7 mouse cellular contexts compared by ENCODE assay signal in genomic region chr8:95142985-95143804, GRCm38 (mm10). TPM values are rescaled to one million over a fixed set of nuclear protein-coding genes. Genes with fewer than 3 reads are reported as not detected.
DNase-seq lines count a peak whose midpoint lies in the region; ATAC-seq and TF ChIP-seq lines count a peak whose summit lies in the region.

No protein-coding gene starts in this region.

- in situ Hi-C loops in ES-E14 (cut with MboI; ENCODE audit: low sequenced_read_pairs in 2 of 2, unreplicated experiment in 2 of 2): no loop called here

- H3K4me3 ChIP-seq in ES-E14 (ENCODE audit: insufficient read depth in 1 of 2, low read depth in 1 of 2, low read length in 2 of 2, poor library complexity in 1 of 2, severe bottlenecking in 1 of 2): peak overlapping the region; percentile 76 to 80
- peak overlapping the region; percentile 74 for H3K4me3 ChIP-seq in forebrain, embryonic 15.5 days
- H3K4me3 ChIP-seq in kidney, adult 2 months (ENCODE audit: insufficient read depth, low read depth, low read length): peak overlapping the region; percentile 91; the same call in 1 of the 2 replicates
- peak overlapping the region; percentile 75 for H3K4me3 ChIP-seq in limb, embryonic 12.5 days (replicated peaks)
- H3K4me3 ChIP-seq in neural tube, embryonic 11.5 days (ENCODE audit: low read depth, low read length): peak overlapping the region; percentile 68; the same call in 1 of the 2 replicates

- no peak for TF ChIP-seq POLR2A in kidney, adult 2 months (IDR thresholded peaks at IDR 0.05; ENCODE audit: low read depth, low read length)

- TF ChIP-seq CTCF in kidney, adult 2 months (conservative IDR thresholded peaks at IDR 0.05; ENCODE audit: insufficient read depth, insufficient read length, low read depth, low read length): no peak

- ATAC-seq in forebrain, embryonic 15.5 days (replicated peaks): peak; percentile 24
- 0 out of 2 replicates have a peak, but pooled peaks have one; percentile 3 for ATAC-seq in limb, embryonic 12.5 days (ENCODE audit: insufficient number of reproducible peaks, insufficient read depth, low FRiP score, low TSS enrichment, low read depth)
- ATAC-seq in neural tube, embryonic 11.5 days (ENCODE audit: insufficient read depth, low FRiP score, low TSS enrichment): peak; percentile 26; the same call in 1 of the 2 replicates

- H3K27ac ChIP-seq in ES-E14 (ENCODE audit: insufficient read depth, low read depth, low read length, poor library complexity, severe bottlenecking): peak overlapping the region; percentile 38; the same call in 1 of the 2 replicates
- H3K27ac ChIP-seq in forebrain, embryonic 15.5 days (replicated peaks): peak overlapping the region; percentile 70
- H3K27ac ChIP-seq in kidney, adult 2 months (ENCODE audit: insufficient read depth, low read depth, low read length): peak overlapping the region; percentile 54
- H3K27ac ChIP-seq in limb, embryonic 12.5 days: peak overlapping the region; percentile 72
- 0 out of 2 replicates have a peak overlapping the region, but pooled peaks have one; percentile 8 for H3K27ac ChIP-seq in neural tube, embryonic 11.5 days (ENCODE audit: low read depth, low read length)

- no peaks in the 10 kb centered on the region for H3K36me3 ChIP-seq in ES-E14 (ENCODE audit: control insufficient read depth, insufficient read depth, low read length, poor library complexity, severe bottlenecking)
- no peaks in the 10 kb centered on the region for H3K36me3 ChIP-seq in forebrain, embryonic 15.5 days
- H3K36me3 ChIP-seq in kidney, adult 2 months (ENCODE audit: control insufficient read depth, insufficient read depth, low read length): no peaks in the 10 kb centered on the region
- no peaks in the 10 kb centered on the region for H3K36me3 ChIP-seq in limb, embryonic 12.5 days
- no peaks in the 10 kb centered on the region for H3K36me3 ChIP-seq in neural tube, embryonic 11.5 days (ENCODE audit: control insufficient read depth, insufficient read depth, low read length)

- WGBS in forebrain, embryonic 15.5 days: 10% methylated on average over 17 of the region's 17 CpGs
- WGBS in kidney, adult 2 months: 19% methylated on average over 17 of the region's 17 CpGs
- WGBS in limb, embryonic 12.5 days: 13% methylated on average over 17 of the region's 17 CpGs
- 15% methylated on average over 17 of the region's 17 CpGs for WGBS in neural tube, embryonic 11.5 days

- DNase-seq in ES-E14 (ENCODE audit: low read depth, low spot score) (peak; percentile 42), ZHBTc4 (ENCODE audit: low read depth, low spot score) (peak; percentile 89)
- DNase-seq in kidney, adult 2 months: peak; percentile 79
- DNase-seq in neural tube, embryonic 11.5 days (ENCODE audit: low spot score): no peak
- no peak for DNase-seq in B cell, adult 2 months

- peak overlapping the region; percentile 83 for H3K4me2 ChIP-seq in forebrain, embryonic 15.5 days (replicated peaks)
- H3K4me2 ChIP-seq in limb, embryonic 12.5 days: peak overlapping the region; percentile 96
- H3K4me2 ChIP-seq in neural tube, embryonic 11.5 days (ENCODE audit: low read depth): peak overlapping the region; percentile 97

- peaks cover 20 to 47% of the 10 kb centered on the region in 2 experiments for H3K4me1 ChIP-seq in ES-E14 (ENCODE audit: control insufficient read depth in 2 of 2, insufficient read depth in 2 of 2, low read length in 2 of 2, poor library complexity in 1 of 2)
- H3K4me1 ChIP-seq in forebrain, embryonic 15.5 days: peaks cover 33% of the 10 kb centered on the region
- peaks cover 46% of the 10 kb centered on the region for H3K4me1 ChIP-seq in kidney, adult 2 months (ENCODE audit: control insufficient read depth, insufficient read depth, low read length)
- H3K4me1 ChIP-seq in limb, embryonic 12.5 days (replicated peaks): peaks cover 36% of the 10 kb centered on the region
- H3K4me1 ChIP-seq in neural tube, embryonic 11.5 days (ENCODE audit: control insufficient read depth, insufficient read depth, low read length): peaks cover 11% of the 10 kb centered on the region; the same call in 1 of the 2 replicates

- H3K27me3 ChIP-seq in forebrain, embryonic 15.5 days: 0 out of 2 replicates have a peak, but pooled peaks cover under 1% of the 10 kb centered on the region
- H3K27me3 ChIP-seq in kidney, adult 2 months (replicated peaks; ENCODE audit: control insufficient read depth, insufficient read depth, low read length): no peaks in the 10 kb centered on the region
- peaks cover 18% of the 10 kb centered on the region for H3K27me3 ChIP-seq in limb, embryonic 12.5 days
- H3K27me3 ChIP-seq in neural tube, embryonic 11.5 days (ENCODE audit: control insufficient read depth, insufficient read depth, low read length): 0 out of 2 replicates have a peak, but pooled peaks cover 5% of the 10 kb centered on the region

- H3K9ac ChIP-seq in ES-E14 (ENCODE audit: insufficient read depth, low read depth, low read length, poor library complexity, severe bottlenecking): peak overlapping the region; percentile 22; the same call in 1 of the 2 replicates
- peak overlapping the region; percentile 76 for H3K9ac ChIP-seq in forebrain, embryonic 15.5 days (replicated peaks)
- no peak overlapping the region; the same call in 1 of the 2 replicates for H3K9ac ChIP-seq in limb, embryonic 12.5 days (replicated peaks)
- H3K9ac ChIP-seq in neural tube, embryonic 11.5 days (ENCODE audit: low read length): no peak overlapping the region

- no peaks in the 10 kb centered on the region for H3K9me3 ChIP-seq in ES-E14 (ENCODE audit: control insufficient read depth, insufficient read depth, low read depth, low read length)
- H3K9me3 ChIP-seq in forebrain, embryonic 15.5 days: no peaks in the 10 kb centered on the region
- no peaks in the 10 kb centered on the region for H3K9me3 ChIP-seq in limb, embryonic 12.5 days
- no peaks in the 10 kb centered on the region for H3K9me3 ChIP-seq in neural tube, embryonic 11.5 days (ENCODE audit: control insufficient read depth, low read length)

TF ChIP-seq in ES-E14, 5 proteins besides CTCF, POLR2A, EP300 and RAD21:
- TF ChIP-seq ZC3H11A (IDR thresholded peaks at IDR 0.05; ENCODE audit: borderline replicate concordance, low read depth, low read length): no peak
- no peak for TF ChIP-seq CHD2 (IDR thresholded peaks at IDR 0.05; ENCODE audit: low read depth, low read length)
- TF ChIP-seq MAFK (IDR thresholded peaks at IDR 0.05; ENCODE audit: insufficient read depth, low read depth, low read length): no peak
- TF ChIP-seq ZNF384 (IDR thresholded peaks at IDR 0.05; ENCODE audit: low read depth, low read length): no peak
- no peak for TF ChIP-seq HCFC1 (IDR thresholded peaks at IDR 0.05; ENCODE audit: borderline replicate concordance, insufficient read depth, low read length)

RNA-seq across cellular contexts. Expression of gene Kifc3, which starts 59.4 kb away (rescaled TPM):
- total RNA-seq in ES-E14 (2012; rRNA removed): 34.6 and 45.6 TPM in 2 replicates
- 16.0 and 20.7 TPM in 2 replicates for polyA plus RNA-seq in forebrain, embryonic 15.5 days (2015; fragmentation: Nextera tagmentation; extraction: Ambion mirVana)
- 92.3 and 100 TPM in 2 replicates for polyA plus RNA-seq in kidney, adult 2 months (2012; rRNA removed)
- 16.4 and 16.5 TPM in 2 replicates for polyA plus RNA-seq in limb, embryonic 12.5 days (2016; fragmentation: Nextera tagmentation; extraction: Ambion mirVana)
- polyA plus RNA-seq in neural tube, embryonic 11.5 days (2014; fragmentation: Nextera tagmentation; extraction: Ambion mirVana): 6.3 and 7.4 TPM in 2 replicates

Comparison
In these comparisons a context has a peak if more than half of its experiments do, and no peak if none do; other contexts are left out.
1. DNase-seq: peak in ES-E14 (single experiment), ZHBTc4 (single experiment) and kidney, adult 2 months (single experiment); none in neural tube, embryonic 11.5 days (single experiment) and B cell, adult 2 months (0 of 2).
2. H3K27ac ChIP-seq: peak in every context shown above with its lines; median percentile 72 in limb, embryonic 12.5 days; 70 in forebrain, embryonic 15.5 days; 54 in kidney, adult 2 months; 38 in ES-E14; 8 in neural tube, embryonic 11.5 days.
3. H3K9ac ChIP-seq: peak in ES-E14 (single experiment) and forebrain, embryonic 15.5 days (single experiment); none in limb, embryonic 12.5 days (single experiment) and neural tube, embryonic 11.5 days (single experiment).
4. Peak in every context shown above with its lines, with median percentiles within 50 percentile points of each other: H3K4me3 ChIP-seq, ATAC-seq and H3K4me2 ChIP-seq.